Mouse (Mus musculus): ENCODE measurements around the gene Vmn1r53. TPM values are rescaled to one million over a fixed set of nuclear protein-coding genes. Genes with fewer than 3 reads are reported as not detected.
"Not testable (repeated sequence)": the region's sequence is repeated elsewhere in the genome, so short reads cannot be mapped to it uniquely, and the experiment has no call there.

The Vmn1r53 gene
- polyA plus RNA-seq (2012; rRNA removed) = 0.10 TPM in 1 of 2 replicates, not detected in the other

DNA sequence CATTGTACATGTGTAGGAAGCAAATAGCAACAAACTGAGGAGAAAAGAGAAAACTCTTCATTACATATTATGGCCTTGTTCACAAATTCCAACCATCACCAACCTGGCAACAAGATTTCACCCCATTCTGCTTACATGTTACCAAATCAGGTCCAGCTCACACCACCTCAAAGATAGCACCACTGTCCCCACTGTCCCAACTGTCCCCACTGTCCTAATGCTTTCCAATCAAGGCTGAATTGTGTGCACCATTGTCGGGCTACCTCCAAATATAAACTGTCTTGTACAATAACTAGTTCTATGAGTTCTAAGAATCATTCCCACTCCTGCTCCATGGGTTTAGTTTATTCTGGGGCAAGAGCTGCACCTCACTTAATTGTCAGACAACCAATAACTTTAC is at the start of gene Vmn1r53:
Gene Vmn1r53 (minus strand): TSS at position 101 of the 400 bp plus-strand sequence.
- no peak for DNase-seq (ENCODE audit: low spot score)

DNA sequence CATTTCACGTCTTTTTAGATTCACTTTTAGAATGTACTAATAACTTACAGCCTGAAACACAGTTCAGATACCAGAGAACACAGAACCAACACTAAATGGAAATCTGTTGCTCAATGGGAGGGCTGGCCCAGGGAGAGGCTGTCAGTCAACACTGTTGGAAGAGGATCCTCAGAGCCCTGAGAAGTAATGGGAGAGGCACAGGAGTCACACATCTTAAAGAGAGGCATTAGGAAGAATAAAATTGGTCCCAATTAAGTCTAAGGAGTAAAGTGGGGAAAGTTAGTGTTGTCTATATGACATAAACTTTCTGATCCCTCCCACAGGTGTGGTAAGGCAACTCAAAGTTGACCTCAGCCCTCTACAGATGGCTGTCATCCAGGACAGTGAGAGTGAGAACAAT is 21.8 kb upstream of the Vmn1r53 start, which contains the start of gene Vmn1r54:
Gene Vmn1r54 (plus strand): TSS at position 301 of the 400 bp plus-strand sequence.
- DNase-seq (ENCODE audit: low spot score) = no peak

DNA sequence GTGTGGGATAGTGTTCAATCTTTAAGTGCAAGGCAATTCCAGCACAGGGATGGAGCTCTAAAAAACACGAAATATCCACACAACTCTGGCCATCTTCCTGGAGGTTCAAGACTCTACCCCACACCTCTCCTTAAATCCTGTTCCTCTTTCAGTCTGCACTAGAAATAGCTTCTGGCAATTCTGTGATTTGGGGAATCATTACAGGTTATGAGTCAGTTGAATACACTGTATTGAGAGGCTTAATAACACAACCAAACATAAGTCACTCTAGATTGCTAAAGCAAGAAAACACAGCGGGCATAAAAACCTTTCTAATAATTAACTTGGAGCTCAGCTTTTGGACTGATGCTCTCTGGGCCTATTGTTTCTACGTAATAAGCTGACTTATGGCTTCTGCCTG is 19.8 kb upstream of the Vmn1r53 start:
- DNase-seq (ENCODE audit: low spot score) = no peak

DNA sequence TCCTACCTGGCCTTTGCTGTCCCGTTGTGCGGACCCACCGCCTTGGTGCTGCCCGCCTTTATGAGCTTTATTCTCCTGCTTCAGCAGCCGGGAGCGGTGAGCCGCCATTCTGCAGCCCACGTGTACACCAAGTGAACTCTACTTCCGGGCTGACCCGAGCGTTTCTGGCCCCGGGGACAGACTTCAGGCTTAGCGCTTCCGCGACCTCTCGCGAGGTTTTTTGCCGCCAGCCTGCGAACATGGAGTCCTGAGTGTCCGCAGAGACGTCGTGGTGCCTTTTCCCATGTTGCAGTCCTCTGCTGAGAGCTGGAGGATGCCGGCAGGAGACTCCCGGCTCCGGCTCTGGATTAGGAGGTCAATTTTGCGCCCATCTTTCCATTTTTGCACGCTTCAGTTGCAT is 8.4 kb upstream of the Vmn1r53 start:
- DNase-seq (ENCODE audit: low spot score) = no peak

DNA sequence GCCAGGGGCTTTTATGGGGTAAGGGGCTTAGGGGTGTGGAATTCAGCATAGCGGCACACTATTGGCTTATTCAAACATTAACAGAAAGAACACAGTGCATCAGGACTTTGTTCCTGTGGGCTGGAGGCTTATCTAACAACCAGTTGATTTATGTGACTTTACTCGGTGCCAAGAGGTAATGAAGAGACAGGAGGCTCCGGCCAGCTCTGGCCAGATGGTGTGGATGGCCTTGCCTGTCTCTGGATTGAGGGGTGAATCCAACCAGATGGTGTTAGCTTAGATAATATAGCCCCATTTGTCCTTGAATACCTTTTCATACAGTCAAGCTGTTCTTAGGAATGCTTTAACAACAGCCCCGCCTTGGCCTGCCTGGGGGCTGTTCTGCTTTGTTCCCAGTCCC is 7.9 kb upstream of the Vmn1r53 start:
- DNase-seq (ENCODE audit: low spot score) = not testable (repeated sequence)

DNA sequence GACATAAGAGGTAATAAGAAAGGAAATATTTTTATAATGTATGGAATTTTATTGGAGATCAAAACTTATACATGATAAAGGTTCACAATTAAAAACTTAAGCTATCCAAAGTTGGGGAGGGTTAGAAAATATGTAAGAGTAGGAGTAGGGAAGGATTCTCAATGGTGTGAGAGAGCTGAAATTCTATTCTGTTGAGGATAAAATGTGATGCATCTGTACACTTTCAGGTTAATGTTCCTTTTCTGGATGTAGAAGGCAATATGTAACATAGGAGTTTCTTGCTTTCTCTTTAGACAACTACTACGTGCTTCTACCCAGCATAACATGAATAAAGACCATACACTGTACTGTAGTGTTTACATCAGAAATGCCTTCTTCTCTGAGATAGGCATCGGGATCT is 21.7 kb downstream of the Vmn1r53 start, which contains the start of gene V1ra8:
Gene V1ra8 (plus strand): TSS at position 301 of the 400 bp plus-strand sequence.
- not testable (repeated sequence) for DNase-seq (ENCODE audit: low spot score)

DNA sequence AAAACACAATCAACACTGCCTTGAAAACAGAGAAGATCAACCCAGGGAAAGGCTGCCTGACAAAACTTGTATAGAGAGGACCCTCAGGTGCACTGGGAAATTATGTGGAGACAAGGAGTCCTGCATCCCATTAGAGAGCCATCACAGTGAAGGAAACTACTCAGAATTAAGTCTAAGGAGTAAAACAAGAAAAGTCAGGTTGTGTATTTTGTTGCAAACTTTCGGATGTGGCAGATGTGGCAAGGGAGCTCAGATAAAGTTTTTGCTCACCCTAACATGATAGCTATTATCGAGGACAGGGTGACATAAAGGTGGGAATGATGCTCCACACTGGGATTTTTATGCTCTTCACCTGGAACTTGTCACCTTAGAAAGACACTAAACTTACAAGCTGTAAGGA is 49.7 kb downstream of the Vmn1r53 start, which contains the start of gene Vmn1r52:
Gene Vmn1r52 (plus strand): TSS at position 301 of the 400 bp plus-strand sequence.
- no peak for DNase-seq (ENCODE audit: low spot score)

Other genes starting within 250 kb of the Vmn1r53 start
- not detected in 2 replicates for gene Vmn1r47, start 208.3 kb downstream of the Vmn1r53 start, polyA plus RNA-seq (2012; rRNA removed)
- gene Vmn1r48, start 187.6 kb downstream of the Vmn1r53 start, polyA plus RNA-seq (2012; rRNA removed) = not detected in 2 replicates
- not detected in 2 replicates for gene Vmn1r49, start 145.9 kb downstream of the Vmn1r53 start, polyA plus RNA-seq (2012; rRNA removed)
- gene Vmn1r50, start 123.0 kb downstream of the Vmn1r53 start, polyA plus RNA-seq (2012; rRNA removed) = not detected in 2 replicates
- gene Vmn1r51, start 101.8 kb downstream of the Vmn1r53 start, polyA plus RNA-seq (2012; rRNA removed) = not detected in 2 replicates
- not detected in 2 replicates for gene Vmn1r52, start 49.6 kb downstream of the Vmn1r53 start, polyA plus RNA-seq (2012; rRNA removed)
- gene V1ra8, start 21.6 kb downstream of the Vmn1r53 start, polyA plus RNA-seq (2012; rRNA removed) = not detected in 2 replicates
- gene Vmn1r54, start 21.9 kb upstream of the Vmn1r53 start, polyA plus RNA-seq (2012; rRNA removed) = not detected in 2 replicates
- not detected in 2 replicates for gene BC048671, start 76.8 kb upstream of the Vmn1r53 start, polyA plus RNA-seq (2012; rRNA removed)
- 0.29 and 0.31 TPM in 2 replicates for gene Chst13, start 100.7 kb upstream of the Vmn1r53 start, polyA plus RNA-seq (2012; rRNA removed)
- 0.21 and 0.23 TPM in 2 replicates for gene Uroc1, start 108.8 kb upstream of the Vmn1r53 start, polyA plus RNA-seq (2012; rRNA removed)
- gene Zxdc, start 145.1 kb upstream of the Vmn1r53 start, polyA plus RNA-seq (2012; rRNA removed) = 13.4 and 14.7 TPM in 2 replicates
- 1.3 and 2.2 TPM in 2 replicates for gene Cfap100, start 204.4 kb upstream of the Vmn1r53 start, polyA plus RNA-seq (2012; rRNA removed)
- 15.5 and 18.5 TPM in 2 replicates for gene Klf15, start 238.1 kb upstream of the Vmn1r53 start, polyA plus RNA-seq (2012; rRNA removed)